Mouse (Mus musculus) limb, embryonic 14.5 days (tissue): ENCODE data around the gene Rdh5. TPM values are rescaled to one million over a fixed set of nuclear protein-coding genes. Genes with fewer than 3 reads are reported as not detected.

Source experiments
- ATAC-seq: fragments of 200-750 bp; cut with Nextera tagmentation; 2 replicates; pipeline ENCODE4 v1.8.0; 2017; ENCODE audit warnings: low read depth, moderate number of reproducible peaks, moderate TSS enrichment; ENCODE audit not compliant: low FRiP score
- DNase-seq: peaks from one replicate; pipeline ENCODE4 v3.0.0-alpha.2; 2015; ENCODE audit warnings: low spot score
- H3K27ac ChIP-seq: fragments of 300-500 bp; sonication (generic); replicated peaks from 2 replicates; pipeline ENCODE4 v1.5.1; 2014; ENCODE audit warnings: low read depth, mild to moderate bottlenecking, low read length, moderate library complexity, mixed read lengths
- H3K27me3 ChIP-seq: fragments of 300-500 bp; sonication (generic); 2 replicates; pipeline ENCODE4 v1.6.1; 2014; ENCODE audit warnings: low read length, mixed read lengths; ENCODE audit not compliant: control insufficient read depth, insufficient read depth
- H3K36me3 ChIP-seq: fragments of 300-500 bp; sonication (generic); 2 replicates; pipeline ENCODE4 v1.6.1; 2014; ENCODE audit warnings: mild to moderate bottlenecking, low read length, moderate library complexity, mixed read lengths; ENCODE audit not compliant: control insufficient read depth, insufficient read depth
- H3K4me1 ChIP-seq: fragments of 300-500 bp; sonication (generic); 2 replicates; pipeline ENCODE4 v1.6.1; 2014; ENCODE audit warnings: antibody characterized with exemption, low read length, mixed read lengths; ENCODE audit not compliant: control insufficient read depth, insufficient read depth
- H3K4me2 ChIP-seq: fragments of 300-500 bp; sonication (generic); replicated peaks from 2 replicates; pipeline ENCODE4 v1.6.1; 2014; ENCODE audit warnings: low read depth, mild to moderate bottlenecking, low read length, moderate library complexity; ENCODE audit not compliant: severe bottlenecking
- H3K4me3 ChIP-seq: fragments of 300-500 bp; sonication (generic); replicated peaks from 2 replicates; pipeline ENCODE4 v1.5.1; 2014; ENCODE audit warnings: low read length
- H3K9ac ChIP-seq: fragments of 300-500 bp; sonication (generic); 2 replicates; pipeline ENCODE4 v1.6.1; 2014; ENCODE audit warnings: mild to moderate bottlenecking, low read depth, low read length, moderate library complexity; ENCODE audit not compliant: severe bottlenecking
- H3K9me3 ChIP-seq: fragments of 300-500 bp; sonication (generic); 2 replicates; pipeline ENCODE4 v1.6.1; 2016; ENCODE audit warnings: low read length; ENCODE audit not compliant: control insufficient read depth
- POLR2A ChIP-seq: fragments of 200-500 bp; IDR thresholded peaks from 2 replicates; pipeline ENCODE4 v1.8.0; 2012; ENCODE audit warnings: inconsistent platforms, mild to moderate bottlenecking, moderate library complexity, borderline replicate concordance; ENCODE audit not compliant: insufficient read depth, insufficient read length; ENCODE audit errors: extremely low read depth
- WGBS: fragments of 180-500 bp; shearing (Covaris S2); extraction: QIAGEN DNeasy Blood & Tissue Kit; methylation state at CpG from one replicate; pipeline ENCODE4 v1.1.7; 2014; 5-methylcytosine and 5-hydroxymethylcytosine counted together
- polyA plus RNA-seq, 2 experiments: library from polyadenylated mRNA; depleted of rRNA in 1 of 2; stranded (reverse) in 1 of 2; unstranded in 1 of 2; fragments of >200 nt; fragmentation: Nextera tagmentation in 1 of 2; extraction: Ambion mirVana in 1 of 2; gene quantifications; 2 replicates each; pipeline versions ENCODE4 v1.2.1 to v1.2.3; 2012 to 2014

The Rdh5 gene
- polyA plus RNA-seq, 2 experiments, result 11.8 to 17.9 TPM

DNA sequence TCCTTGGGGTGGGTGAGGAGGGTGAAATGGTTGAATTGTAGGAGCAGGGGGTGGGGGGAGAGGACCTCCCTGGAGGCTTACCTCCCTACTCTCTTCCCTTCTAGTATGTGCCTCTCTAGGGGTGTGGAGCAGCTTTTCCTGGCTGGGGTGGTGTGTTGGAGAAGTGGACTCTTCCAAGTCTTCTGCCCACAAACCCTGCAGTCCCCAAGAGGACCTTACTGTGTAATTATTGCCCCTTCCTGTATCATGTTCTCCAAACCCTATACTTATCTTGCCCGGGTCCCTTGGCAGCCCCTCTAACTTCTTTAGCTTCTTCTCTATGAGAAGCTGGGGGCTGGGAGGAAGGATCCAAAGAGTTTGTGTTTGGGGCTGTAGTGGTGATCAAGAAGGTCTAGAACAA is 25.9 kb downstream of the Rdh5 start:
- ATAC-seq (no peak), DNase-seq (no peak)
- Histone ChIP-seq H3K4me2 (no peak overlapping the region), H3K4me1 (peaks cover 8% of the 10 kb centered on the region), H3K9me3 (no peaks in the 10 kb centered on the region), H3K36me3 (no peaks in the 10 kb centered on the region), H3K9ac (no peak overlapping the region; the same call in 1 of the 2 replicates), H3K4me3 (no peak overlapping the region), H3K27ac (no peak overlapping the region), H3K27me3 (peaks cover 5% of the 10 kb centered on the region; the same call in 1 of the 2 replicates)
- no peak for TF ChIP-seq POLR2A
- WGBS, result 53% methylated on average over 1 of the region's 1 CpGs

GRCm38 (mm10) chr10:128895952-128896693 is 26.6 kb downstream of the Rdh5 start:
- TF ChIP-seq POLR2A, result no peak
- H3K9ac ChIP-seq, result 0 out of 2 replicates have a peak overlapping the region, but pooled peaks have one; percentile 3
- no peak for ATAC-seq
- peak overlapping the region; percentile 35 for H3K4me2 ChIP-seq
- H3K4me1 ChIP-seq, result peaks cover 8% of the 10 kb centered on the region
- DNase-seq, result no peak
- H3K36me3 ChIP-seq, result no peaks in the 10 kb centered on the region
- H3K27me3 ChIP-seq, result peaks cover 5% of the 10 kb centered on the region; the same call in 1 of the 2 replicates
- H3K4me3 ChIP-seq, result 0 out of 2 replicates have a peak overlapping the region, but pooled peaks have one; percentile 9
- H3K27ac ChIP-seq, result no peak overlapping the region
- H3K9me3 ChIP-seq, result no peaks in the 10 kb centered on the region
- 2% methylated on average over 17 of the region's 17 CpGs for WGBS

DNA sequence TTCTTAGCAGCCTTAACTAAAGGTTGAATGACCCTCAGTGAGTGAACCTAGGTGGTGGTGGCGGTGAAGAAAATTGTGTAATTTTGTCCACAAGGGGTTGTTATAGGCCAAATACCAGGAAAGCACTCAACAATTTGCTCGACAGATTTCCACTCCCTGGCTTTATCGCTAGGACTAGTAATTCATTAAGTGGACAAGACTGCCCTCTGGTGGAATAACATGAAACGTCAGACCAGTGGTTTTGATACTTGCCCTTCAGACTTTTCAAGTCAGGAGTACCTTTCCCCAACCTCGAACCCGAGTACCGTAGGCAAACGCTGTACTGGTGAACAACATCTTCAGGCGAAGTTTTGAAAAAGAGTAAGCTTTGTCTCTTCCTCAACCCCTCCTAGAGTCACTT is 27.3 kb downstream of the Rdh5 start:
- 0 out of 2 replicates have a peak overlapping the region, but pooled peaks have one; percentile 3 for H3K9ac ChIP-seq
- H3K36me3 ChIP-seq, result no peaks in the 10 kb centered on the region
- peaks cover 9% of the 10 kb centered on the region for H3K4me1 ChIP-seq
- DNase-seq, result peak; percentile 97
- H3K4me3 ChIP-seq, result 0 out of 2 replicates have a peak overlapping the region, but pooled peaks have one; percentile 9
- no peaks in the 10 kb centered on the region for H3K9me3 ChIP-seq
- ATAC-seq, result peak; percentile 45; the same call in 1 of the 2 replicates
- WGBS, result under 1% methylated on average over 9 of the region's 9 CpGs
- H3K27me3 ChIP-seq, result peaks cover 5% of the 10 kb centered on the region; the same call in 1 of the 2 replicates
- no peak overlapping the region for H3K27ac ChIP-seq
- peak overlapping the region; percentile 35; the same call in 1 of the 2 replicates for H3K4me2 ChIP-seq
- TF ChIP-seq POLR2A, result no peak

DNA sequence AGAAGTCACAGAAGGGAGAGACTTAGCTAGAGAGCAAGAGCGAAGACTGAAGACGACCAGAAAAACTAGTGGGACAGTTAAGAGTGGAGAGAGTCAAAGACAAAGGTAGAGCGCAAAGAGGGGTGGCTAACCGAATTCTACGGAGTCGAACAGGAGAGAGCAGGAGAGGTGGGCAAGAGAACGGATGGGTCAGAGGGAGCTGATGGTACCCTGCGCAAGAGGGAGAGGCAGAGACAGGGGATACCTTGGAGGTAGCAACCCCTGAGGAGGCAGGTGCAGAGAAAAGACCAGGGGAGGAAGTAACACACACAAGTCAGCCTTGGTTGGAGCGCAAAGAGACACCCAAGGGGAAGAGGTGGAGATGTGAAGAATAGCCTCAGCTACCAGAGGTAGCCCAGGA is 30.4 kb downstream of the Rdh5 start:
- H3K4me1 ChIP-seq, result peaks cover 28% of the 10 kb centered on the region
- TF ChIP-seq POLR2A, result no peak
- ATAC-seq (no peak; the same call in 1 of the 2 replicates), DNase-seq (no peak)
- WGBS, result 1% methylated on average over 9 of the region's 9 CpGs
- H3K27me3 ChIP-seq, result peaks cover 5% of the 10 kb centered on the region; the same call in 1 of the 2 replicates
- H3K4me3 ChIP-seq, result peak overlapping the region; percentile 70
- peak overlapping the region; percentile 74 for H3K9ac ChIP-seq
- peak overlapping the region; percentile 90 for H3K27ac ChIP-seq
- H3K4me2 ChIP-seq, result peak overlapping the region; percentile 89
- H3K9me3 ChIP-seq, result no peaks in the 10 kb centered on the region
- H3K36me3 ChIP-seq, result peaks cover 10% of the 10 kb centered on the region; the same call in 1 of the 2 replicates

DNA sequence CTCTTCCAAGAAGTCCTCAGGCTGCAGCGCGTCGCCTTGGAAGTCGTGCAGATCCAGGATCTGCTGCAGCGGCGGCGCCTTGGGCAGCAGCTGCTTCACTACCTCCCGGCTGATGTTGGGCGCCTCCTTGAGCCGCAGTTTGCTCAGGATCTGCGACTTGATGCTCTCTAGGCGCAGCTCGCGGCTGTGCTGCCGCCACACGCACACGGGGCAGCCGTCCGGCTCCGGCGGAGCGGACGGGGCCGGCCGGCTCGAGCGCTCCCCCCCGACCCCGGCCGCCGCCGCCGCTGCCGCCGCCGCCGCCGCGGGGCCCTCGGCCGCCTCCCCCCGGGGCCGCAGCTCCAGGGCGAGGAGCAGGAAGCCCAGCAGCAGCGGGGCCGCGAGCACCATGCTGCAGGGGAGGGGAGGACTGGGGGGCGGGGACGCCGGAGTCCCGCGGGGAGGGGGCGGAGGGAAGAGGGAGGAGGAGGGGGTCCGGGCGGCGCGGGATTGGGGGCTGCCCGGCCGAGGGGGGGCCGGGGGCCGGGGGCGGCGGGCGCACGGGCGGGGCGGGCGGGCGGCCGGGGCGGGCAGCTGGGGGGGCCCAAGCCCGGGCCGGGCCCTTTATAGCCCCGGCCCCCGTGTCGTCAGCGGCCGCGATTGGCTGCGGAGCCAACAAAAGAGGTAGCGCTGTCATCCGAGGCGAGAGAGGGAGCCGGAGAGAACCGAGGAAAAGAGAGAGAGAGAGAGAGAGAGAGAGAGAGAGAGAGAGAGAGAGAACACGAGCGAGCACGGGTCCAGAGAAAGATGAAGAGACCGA is 31.2 kb downstream of the Rdh5 start, which contains the start of gene Gdf11:
Gene Gdf11, minus strand, starts transcription at position 423 of the 799 bp plus-strand sequence.
- Histone ChIP-seq H3K36me3 (peaks cover 15% of the 10 kb centered on the region), H3K9ac (peak within 1 kb of the TSS; percentile 74), H3K27ac (peak within 1 kb of the TSS; percentile 90), H3K4me2 (peak within 1 kb of the TSS; percentile 89), H3K9me3 (no peaks in the 10 kb centered on the region), H3K4me3 (peak within 1 kb of the TSS; percentile 70), H3K4me1 (peaks cover 21% of the 10 kb centered on the region), H3K27me3 (peaks cover 5% of the 10 kb centered on the region; the same call in 1 of the 2 replicates)
- peak; percentile 88 for ATAC-seq
- DNase-seq, result peak; percentile 78
- 0 out of 2 replicates have a peak, but pooled peaks have one; percentile 52 for TF ChIP-seq POLR2A
- under 1% methylated on average over 53 of the region's 89 CpGs for whole genome bisulfite sequencing
